Mouse (Mus musculus) heart, postnatal 0 days (tissue): ENCODE results near the gene Nrn1.

Experiments used
- CTCF ChIP-seq: IDR thresholded peaks from 2 replicates; pipeline ENCODE4 v1.5.1; 2016; ENCODE audit warnings: antibody characterized with exemption, control low read depth, low read depth
- EP300 ChIP-seq: IDR thresholded peaks from 2 replicates; pipeline ENCODE4 v1.6.1; 2016; ENCODE audit warnings: antibody characterized with exemption, low read depth

DNA sequence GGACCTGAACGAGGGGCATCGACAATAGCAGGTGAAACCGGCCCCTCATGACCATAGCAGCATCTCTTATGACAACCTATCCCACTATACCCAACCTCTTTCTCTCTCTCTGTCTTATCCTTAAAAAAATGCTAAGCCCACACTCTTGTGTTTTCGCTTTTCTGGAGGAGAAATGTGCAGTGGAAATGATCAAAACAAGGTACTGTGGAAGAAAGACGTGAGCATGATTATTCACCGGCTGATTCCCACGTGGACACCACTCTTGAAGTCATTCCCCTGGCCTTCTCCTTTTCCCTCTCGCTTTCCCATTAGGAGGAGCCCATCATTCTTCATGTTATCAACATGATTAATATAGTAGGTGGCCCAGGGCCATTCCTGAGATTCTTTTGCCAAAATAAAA is 9.1 kb downstream of the Nrn1 start:
- no peak for TF ChIP-seq CTCF
- no peak for TF ChIP-seq EP300
